Mouse (Mus musculus) gastrocnemius, adult 18-20 months (tissue): Measurements from ENCODE around the gene Gm7534. TPM values are rescaled to one million over a fixed set of nuclear protein-coding genes. Genes with fewer than 3 reads are reported as not detected.

Experiments used
- DNase-seq: peaks from one replicate; pipeline ENCODE4 v3.0.0; 2021; ENCODE audit warnings: low spot score
- total RNA-seq, 2 experiments: library from RNA; stranded (reverse); gene quantifications; 2 replicates each; pipeline ENCODE4 v1.2.3; 2021

Gene Gm7534
- total RNA-seq, 2 experiments from 2014 or later: not detected

DNA sequence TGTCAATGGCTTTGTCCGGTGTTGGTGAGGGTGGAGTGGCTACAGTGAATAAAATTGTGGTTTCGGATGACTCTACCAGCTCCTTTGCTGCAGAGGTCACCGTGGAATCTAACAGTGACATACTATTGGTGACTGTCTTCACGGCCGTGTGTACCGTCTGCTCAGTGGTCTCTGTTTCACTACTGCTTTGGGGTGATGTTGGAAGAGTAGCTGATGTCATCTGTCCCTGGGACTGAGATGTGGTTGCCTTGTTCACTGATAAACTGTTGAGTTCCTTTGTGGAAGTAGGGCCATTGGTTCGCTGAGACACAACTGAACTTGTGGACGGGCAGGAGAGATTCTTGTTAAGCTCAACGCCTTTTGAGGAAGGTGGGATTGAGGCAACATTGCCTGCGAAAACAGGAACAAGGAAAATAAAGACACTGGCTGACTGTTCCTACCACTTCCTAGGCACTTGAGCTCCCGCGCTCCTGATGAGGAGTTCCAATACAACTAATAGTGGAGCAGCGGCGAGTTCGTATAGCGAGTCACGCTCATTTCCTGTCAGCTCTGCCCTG is 614 bp upstream of the Gm7534 start:
- no peak for DNase-seq

DNA sequence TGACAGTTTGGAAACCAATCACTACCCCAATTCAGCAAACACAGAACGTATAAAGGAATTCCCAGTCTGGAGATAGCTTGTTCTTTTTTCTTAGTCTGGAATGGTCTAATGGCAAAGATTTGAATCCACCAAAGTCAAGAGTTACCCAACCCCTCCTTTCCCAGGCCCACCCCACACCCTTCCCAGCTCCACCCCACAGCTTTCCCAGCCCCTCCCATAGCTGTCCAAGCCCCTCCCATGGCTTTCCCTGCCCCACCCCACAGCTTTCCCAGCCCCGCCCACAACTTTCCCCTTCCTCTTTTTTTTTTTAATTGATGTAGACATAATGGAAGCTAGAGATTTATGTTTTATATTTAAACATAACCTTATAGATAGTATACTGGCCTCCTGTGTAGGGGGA is 3.4 kb downstream of the Gm7534 start:
- DNase-seq: no peak

DNA sequence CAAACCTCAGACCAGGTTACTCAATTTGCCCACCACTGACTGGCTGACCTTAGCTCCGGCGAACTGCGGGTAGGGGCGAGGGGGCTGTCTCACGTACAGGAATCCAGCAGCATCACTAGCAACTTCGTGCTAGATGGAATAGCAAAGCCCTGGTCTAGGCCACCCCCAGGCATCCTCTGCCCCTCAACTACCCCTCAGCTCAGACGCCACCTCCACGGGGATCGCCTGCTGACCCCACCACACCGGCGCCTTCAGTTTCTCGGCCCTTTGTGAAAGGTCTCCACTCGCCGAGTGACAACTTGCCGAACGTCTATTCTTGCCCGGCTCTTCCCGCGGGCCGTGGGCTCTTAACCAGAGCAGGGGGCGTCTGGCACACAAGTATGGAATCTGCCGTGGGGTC is 16.5 kb downstream of the Gm7534 start:
- DNase-seq: no peak

- DNase-seq: no peak
Observed at GRCm38 (mm10) chr4:134185569-134185968, 17.2 kb downstream of the Gm7534 start.

- DNase-seq: no peak
Observed at GRCm38 (mm10) chr4:134183711-134184110, 19.1 kb downstream of the Gm7534 start.

DNA sequence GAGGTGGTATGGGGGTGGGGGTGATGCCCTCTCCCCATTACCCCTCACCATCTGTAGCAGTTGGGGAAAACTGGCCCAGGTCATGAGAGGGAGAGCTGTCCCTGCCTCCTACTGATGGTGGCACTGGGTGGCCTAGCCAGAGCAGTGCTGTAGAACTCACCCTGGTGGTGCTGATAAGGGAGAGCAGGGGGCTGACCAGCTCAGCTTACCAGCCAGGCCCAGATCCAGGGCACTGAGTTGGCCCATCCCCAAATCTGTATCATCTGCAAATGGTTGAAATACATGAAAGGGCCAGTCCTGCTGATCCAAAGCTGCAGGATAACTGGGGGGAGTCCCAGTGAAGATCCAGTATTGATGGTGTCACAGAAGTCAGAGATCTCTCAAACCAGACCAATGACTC is 21.0 kb downstream of the Gm7534 start:
- no peak for DNase-seq

DNA sequence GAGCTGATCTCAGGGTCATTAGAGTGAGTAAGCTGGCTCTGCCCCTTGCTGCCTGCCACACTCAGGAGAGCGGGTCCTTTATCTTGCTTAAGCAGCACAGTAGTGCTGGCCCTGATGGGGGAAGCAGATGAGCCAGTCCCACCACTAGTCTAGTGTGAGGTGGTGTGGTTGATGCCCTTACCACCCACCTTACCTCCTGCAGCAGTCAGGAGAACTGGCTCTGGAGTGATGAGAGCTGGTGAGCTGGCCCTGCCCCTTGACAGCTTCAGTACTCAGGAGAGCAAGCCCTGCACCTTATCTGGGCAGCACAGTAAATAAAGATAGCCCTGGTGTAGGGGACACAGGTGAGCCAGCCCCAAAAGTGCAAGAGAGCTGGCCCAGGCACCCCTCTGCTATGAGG is 21.7 kb downstream of the Gm7534 start:
- no peak for DNase-seq

DNA sequence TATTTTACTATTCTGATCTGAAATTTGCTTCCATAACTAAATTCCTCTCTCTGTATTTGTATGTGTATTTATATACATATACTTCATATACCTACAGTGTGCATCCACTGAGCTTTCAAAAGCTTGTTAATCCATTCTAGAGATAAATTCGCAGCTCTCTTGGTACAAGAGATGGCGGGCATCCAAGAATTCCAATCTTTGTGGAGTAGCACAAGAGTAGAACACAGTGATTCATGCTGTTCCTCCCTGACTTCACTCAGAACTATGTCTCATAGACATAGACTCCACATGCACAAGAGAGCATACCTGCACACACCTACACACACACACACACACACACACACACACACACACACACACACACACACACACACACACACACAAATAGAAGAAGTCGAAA is 30.4 kb downstream of the Gm7534 start:
- DNase-seq: no peak

GRCm38 (mm10) chr4:134166906-134167305 is 35.9 kb downstream of the Gm7534 start:
- DNase-seq: no peak

DNA sequence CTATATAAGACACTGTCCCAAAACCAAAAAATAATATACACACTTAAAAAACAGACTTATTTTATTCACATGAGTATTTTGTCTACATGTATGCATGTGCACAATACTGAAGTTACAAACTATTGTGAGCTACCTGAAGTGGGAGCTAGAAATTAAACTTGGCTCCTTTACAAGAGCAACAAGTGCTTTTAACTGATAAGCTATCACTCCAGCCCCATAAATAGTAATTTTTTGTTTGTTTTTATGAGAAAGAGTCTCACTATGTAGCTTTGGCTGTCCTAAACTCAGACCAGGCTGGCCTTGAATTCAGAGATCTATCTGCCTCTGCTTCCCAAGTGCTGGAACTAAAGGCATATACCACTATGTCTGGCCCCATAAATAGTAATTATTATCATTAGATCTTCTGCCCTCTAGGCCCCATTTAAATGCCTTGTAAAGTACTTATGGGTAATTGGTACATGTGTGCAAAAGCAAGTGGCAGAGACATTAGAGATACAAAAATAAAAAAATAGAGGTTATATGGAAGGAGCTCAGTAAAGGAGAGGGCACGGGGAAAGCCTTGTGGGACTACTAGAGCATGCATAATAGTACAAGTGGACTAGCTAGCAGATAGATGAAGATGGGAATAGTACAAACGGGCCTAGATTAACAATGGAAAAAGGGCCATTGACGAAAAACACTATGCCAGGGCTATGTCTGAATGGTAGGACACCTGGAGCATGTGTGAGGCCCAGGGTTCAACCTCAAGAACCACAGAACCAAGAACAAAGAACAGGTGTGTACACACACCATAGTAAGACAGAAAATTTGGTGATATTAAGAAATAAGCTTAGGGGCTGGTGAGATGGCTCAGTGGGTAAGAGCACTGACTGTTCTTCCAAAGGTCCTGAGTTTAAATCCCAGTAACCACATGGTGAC is 37.0 kb downstream of the Gm7534 start:
- DNase-seq: no peak

DNA sequence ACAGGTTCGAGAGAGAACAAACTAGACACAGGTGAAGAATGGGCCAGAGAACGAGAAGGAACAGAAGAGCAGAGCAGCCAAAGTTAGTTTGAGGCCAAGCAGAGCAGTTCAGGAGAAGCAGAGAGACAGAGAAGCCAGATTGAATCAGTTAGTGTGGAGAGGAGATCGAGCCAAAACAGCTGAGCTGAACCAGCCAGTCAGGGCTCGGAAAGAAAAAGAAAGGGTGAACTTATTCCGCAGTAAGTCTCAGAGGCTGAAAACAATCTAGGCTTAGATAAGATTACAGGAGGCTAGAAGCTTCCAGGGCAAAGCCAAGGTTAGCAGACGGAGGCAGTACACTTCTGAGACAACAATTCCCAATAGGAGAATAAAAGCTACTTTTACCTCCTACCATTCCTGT is 37.8 kb downstream of the Gm7534 start:
- DNase-seq: no peak

DNA sequence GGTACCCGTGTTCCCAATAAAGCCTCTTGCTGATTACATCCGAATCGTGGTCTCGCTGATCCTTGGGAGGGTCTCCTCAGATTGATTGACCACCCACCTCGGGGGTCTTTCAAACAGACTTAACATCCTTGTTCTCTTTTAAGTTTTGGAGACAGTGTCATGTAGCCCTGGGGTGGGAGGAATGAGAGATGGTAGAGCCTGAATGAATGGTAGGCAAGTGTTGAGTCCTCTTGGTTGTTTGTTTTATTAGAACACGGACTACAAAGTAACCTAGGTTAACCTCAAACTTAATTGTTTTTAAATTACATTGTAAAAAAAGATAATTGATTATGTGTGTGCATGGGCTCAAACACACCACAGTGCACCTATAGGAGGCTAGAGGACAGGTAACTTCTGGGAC is 38.2 kb downstream of the Gm7534 start:
- no peak for DNase-seq

DNA sequence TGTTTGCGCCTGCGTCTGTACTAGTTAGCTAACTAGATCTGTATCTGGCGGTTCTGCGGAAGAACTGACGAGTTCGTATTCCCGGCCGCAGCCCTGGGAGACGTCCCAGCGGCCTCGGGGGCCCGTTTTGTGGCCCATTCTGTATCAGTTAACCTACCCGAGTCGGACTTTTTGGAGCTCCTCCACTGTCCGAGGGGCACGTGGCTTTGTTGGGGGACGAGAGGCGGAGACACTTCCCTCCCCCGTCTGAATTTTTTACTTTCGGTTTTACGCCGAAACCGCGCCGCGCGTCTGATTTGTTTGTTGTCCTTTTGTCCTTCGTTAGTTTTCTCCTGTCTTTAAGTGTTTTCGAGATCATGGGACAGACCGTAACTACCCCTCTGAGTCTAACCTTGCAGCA is 42.7 kb downstream of the Gm7534 start:
- peak; percentile 49 for DNase-seq

- DNase-seq: no peak
Observed at GRCm38 (mm10) chr4:134158774-134159173, 44.0 kb downstream of the Gm7534 start.

GRCm38 (mm10) chr4:134157558-134157957 is 45.2 kb downstream of the Gm7534 start:
- DNase-seq: no peak

- peak; percentile 80 for DNase-seq
Observed at GRCm38 (mm10) chr4:134156744-134157143, 46.1 kb downstream of the Gm7534 start.

DNA sequence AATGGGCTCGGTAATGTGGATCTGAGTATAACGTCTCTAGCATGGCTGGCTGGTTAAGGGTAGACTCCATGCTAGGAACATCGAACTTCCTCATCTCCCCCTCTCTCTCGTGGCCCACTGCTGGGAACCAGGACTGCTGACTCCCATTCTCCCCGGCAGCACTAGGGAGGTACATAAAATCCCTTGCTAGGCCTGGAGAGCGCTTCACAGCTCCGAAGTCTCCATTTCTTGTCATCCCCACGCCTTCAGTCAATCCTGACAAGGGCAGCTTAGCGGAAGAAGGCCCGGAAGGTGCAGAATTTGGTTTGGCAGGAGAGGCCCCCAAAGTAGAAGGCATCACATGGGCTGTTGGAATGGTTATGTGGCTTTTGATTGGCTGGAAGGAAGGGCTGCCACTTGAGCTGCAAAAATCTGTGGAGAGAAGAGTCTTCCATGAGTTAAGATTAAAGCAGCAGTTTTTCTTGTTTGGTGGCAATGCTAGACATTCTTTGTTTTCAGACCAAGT is 46.8 kb downstream of the Gm7534 start:
- DNase-seq: peak; percentile 64

GRCm38 (mm10) chr4:134155531-134155930 is 47.3 kb downstream of the Gm7534 start:
- peak; percentile 23 for DNase-seq

DNA sequence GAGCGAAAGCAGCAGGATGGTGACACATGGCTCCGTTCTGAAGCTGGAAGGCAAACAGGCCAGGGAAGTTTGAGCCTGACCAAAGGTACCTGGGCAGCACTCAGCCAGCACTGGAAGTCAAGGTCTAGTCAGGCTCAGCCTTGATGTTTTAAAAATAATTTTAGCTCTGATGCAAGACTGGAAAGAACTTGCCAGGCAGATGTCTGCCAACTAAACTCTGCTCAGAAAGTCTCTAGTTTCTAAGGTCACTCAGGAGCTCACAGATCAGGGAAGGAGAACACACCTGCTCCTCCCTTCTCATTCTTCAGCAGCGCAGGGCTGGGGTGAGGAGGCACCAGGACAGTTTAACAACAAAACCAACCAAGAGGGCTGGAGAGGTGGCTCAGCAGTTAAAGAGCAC is 48.5 kb downstream of the Gm7534 start:
- DNase-seq: peak; percentile 82

DNA sequence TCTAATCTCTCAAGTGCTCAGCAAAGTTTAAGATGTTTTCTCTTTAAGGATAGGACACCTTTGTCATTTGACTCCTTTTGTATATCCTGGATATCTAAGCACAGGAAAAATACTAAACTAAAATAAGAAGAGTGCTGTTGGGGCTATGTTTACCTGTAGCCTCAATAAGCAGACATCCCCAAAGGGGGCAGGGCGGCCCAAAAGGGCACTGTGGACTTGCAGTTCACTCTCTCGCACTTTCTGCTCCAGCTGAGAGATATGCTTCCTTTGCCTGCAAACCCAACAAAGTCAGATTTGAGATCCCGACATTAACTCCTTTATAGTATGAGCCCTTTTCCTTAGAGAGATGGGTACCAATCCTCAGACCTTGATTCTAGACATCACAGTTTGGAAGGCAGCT is 49.1 kb downstream of the Gm7534 start:
- DNase-seq: no peak

DNA sequence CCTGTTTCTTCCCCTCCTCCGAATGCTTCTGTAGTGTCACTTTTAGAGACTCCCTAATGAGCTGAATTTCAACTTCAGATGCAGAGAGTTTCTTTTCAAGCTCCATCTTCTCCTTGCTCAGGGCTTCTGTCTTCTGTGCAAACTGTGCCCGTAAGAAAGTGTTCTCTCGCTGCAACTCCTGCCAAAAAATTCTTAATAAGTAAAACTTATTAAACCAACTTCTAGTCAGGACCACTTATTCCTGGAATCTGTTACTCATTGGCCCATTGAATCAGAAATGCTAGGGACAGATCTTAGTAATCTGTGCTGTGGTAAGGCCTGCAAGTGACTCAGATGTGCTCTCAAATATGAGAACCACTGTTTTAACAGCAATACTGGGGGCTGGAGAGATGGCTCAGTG is 50.7 kb downstream of the Gm7534 start:
- DNase-seq: no peak

GRCm38 (mm10) chr4:134149389-134149788 is 53.4 kb downstream of the Gm7534 start:
- DNase-seq: no peak

GRCm38 (mm10) chr4:134144297-134144696 is 58.5 kb downstream of the Gm7534 start:
- peak; percentile 64 for DNase-seq
